Mouse (Mus musculus) spleen, postnatal 14 days (tissue): ENCODE data around the gene Rangap1.
"Not testable (repeated sequence)": the region's sequence is repeated elsewhere in the genome, so short reads cannot be mapped to it uniquely, and the experiment has no call there.

Source experiments
- DNase-seq, 2 experiments: peaks; one replicate each; pipeline ENCODE4 v3.0.0; 2021 to 2022; ENCODE audit warnings: low spot score in 2 of 2

Rangap1 gene

DNA sequence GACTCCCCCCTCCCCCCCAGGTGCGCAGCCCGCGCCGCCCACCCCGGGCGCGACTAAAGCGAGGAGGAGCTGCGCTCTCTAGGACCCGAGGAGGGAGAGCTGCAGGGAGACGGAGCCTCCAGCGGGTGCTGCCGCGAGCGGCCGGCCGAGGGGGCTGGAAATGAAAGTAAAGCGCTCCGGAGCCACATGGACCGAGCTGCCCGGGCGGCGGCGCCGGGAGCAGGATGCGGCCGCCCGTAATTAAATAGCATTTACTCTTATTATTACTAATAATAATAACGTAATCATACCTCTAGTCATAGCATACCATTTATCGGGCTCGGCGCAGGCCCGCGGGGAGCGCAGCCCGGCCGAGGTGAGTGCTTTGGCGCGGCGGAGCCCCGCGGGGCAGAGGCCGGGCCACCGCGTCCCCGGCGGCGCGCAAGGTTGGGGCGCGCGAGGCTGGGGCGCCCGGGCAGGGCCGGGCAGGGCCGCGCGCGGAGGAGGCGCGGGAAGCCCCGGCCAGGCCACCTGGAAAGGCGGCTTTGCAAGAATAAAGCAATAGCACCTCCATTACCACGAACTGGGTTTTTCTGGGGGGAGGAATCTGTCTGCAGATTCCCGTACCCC, at the start of gene Rangap1, which contains the start of gene Zc3h7b:
Rangap1 (minus strand) TSS at position 539 of the 609 bp plus-strand sequence.
Zc3h7b (plus strand) TSS at position 66 of the 609 bp plus-strand sequence.
- DNase-seq, result peak; percentile 42 to 63

DNA sequence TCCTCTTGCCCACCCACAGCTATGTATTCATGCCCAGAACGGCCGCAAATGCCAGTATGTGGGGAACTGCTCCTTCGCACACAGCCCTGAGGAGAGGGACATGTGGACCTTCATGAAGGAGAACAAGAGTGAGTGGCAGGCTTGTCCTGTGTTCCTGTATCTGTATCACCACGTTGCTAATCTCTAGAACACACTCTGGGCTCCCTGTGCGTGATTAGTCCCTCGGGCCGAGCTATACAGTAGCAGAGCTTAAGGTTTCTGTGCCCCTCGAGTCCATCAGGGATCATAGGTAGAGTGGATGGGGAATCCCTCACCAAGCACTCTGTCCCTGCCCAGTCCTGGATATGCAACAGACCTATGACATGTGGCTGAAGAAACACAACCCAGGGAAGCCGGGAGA, 47.1 kb upstream of the Rangap1 start:
- DNase-seq, result no peak

DNA sequence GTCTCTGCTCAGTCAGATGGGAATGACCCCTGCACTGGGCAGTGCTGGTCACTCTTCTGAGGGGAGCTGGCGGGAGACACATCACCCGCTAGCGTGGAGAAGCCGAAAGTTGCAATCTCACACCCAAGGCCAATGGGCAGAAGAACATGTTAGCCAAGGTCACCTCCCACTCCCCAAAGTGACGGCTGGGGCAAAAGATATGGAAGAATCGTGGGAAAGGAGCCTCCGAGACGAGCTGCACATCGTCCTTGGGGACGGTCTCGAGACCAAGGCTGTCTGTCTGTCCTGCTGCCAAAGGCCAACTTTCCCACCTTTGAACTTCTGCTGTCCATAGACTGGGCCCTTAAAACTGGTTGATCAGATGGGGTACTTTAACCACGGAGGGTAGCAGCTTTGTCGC, 42.2 kb upstream of the Rangap1 start:
- DNase-seq, result no peak

DNA sequence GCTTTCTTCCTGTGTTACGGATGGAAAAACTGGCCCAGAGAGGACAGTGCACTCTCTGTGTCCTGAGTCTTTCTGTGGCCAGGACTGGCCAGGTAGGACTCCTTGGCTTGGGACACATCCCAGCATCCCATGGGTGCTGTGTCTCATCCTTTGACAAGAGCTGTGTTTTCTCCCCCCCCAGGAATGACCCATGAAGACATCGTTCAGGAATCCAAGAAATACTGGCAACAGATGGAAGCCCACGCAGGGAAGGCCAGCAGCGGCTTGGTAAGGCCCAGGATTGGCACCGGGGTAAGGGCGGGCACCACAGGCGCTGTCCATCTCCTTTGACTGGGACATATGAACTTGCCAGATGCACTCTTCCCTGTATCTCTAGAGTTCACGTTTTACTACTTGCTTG, 40.4 kb upstream of the Rangap1 start:
- no peak for DNase-seq

DNA sequence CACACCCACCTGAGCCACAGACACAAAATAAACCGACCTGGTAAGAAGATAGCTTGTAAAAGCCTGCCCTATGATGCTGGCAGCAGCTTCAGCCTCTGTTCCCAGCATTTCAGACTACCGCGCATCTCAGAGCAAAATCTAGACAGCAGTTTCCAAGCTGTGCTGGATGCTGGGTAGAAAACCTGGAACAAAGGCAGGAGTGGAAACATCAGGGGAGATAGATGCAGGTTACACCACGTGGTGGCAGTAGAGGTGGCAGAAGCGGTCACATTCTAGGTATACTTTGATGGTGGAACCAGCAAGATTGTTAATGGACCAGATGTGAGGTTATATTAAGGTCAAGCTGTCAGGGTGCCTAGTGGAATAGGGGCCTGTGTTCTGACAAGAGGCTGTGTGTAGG, 39.4 kb upstream of the Rangap1 start:
- DNase-seq, result no peak

DNA sequence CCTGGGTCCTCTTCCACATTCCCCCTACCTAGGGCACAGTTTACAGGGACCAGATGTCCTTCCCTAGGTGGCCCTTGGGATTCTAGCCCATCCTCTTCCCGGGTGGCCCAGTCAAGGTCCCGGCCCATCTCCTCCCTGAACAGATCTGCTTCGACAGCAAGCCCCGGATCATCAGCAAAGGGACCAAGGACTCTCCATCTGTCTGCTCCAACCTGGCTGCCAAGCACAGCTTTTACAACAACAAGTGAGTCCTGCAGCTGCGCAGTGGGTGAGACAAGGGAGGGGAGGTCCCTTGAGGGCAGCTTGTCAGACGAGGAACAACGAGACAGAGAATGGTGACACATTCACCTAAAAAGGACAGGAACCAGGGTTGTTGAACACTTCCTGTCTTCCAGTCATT, 36.5 kb upstream of the Rangap1 start:
- peak in 1 of 2 experiments; percentile 46 for DNase-seq

DNA sequence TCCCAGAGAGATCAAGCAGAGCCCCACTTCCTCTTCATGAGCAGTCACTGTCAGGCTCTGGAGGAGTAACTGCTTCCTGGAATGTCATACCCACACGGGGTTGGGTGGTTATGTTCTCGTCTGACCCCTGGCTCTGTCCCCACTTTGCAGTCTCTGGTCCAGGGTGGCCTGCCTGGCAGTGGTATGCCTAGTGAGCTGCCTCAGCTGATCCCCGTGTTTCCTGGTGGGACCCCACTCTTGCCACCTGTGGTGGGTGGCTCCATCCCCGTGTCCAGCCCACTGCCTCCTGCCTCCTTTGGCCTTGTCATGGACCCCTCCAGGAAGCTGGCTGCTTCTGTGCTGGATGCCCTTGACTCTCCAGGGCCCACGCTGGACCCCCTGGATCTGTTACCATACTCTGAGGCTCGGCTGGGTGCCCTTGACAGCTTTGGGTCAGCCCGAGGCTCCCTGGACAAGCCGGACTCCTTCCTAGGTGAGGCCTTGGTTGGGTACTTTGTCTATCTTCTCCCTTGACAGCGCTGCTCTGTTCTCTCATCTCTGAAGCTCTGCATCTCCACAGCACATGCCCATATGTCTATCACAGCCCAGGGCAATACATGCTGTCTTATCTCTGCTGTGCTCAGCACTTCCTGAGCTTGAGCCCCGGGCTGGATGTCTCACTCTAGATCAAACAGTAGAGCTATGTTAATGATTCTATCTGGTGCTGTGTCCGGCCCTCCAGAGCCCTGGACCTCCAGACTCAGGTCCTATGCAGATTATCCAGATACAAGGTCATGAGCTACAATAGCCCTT, 31.5 kb upstream of the Rangap1 start:
- no peak for DNase-seq

DNA sequence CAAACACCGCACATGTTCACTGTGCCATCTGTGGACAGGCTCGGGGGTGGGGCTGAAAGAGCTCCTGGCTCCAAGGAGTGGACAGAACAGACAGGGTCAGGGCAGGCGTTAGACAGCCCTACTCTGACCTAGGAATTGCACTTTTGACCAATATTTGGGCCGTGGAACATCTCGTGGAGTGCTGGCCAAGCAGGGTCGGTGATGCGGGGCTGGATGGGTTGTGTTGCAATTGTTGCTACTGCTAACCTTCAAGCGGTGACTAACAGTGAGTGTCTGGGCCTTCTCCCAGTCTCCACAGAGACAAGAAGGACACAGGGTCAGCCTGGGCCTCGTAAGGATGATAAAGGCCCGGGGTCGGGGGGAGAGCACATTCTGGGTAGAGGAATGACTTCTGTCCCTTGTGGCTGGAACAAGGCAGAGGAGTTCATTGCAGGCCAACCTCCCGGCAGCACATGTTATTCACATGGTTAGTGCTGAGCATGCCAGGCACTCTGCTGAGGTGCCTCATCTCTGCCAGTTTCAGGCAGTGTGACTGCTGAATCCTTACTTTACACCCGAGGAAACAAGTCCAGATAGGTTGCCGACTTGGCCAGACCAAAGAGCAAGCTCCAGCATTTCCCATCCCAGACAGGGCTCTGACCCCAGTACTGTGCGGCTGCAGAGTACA, 29.3 kb upstream of the Rangap1 start:
- DNase-seq, result no peak

DNA sequence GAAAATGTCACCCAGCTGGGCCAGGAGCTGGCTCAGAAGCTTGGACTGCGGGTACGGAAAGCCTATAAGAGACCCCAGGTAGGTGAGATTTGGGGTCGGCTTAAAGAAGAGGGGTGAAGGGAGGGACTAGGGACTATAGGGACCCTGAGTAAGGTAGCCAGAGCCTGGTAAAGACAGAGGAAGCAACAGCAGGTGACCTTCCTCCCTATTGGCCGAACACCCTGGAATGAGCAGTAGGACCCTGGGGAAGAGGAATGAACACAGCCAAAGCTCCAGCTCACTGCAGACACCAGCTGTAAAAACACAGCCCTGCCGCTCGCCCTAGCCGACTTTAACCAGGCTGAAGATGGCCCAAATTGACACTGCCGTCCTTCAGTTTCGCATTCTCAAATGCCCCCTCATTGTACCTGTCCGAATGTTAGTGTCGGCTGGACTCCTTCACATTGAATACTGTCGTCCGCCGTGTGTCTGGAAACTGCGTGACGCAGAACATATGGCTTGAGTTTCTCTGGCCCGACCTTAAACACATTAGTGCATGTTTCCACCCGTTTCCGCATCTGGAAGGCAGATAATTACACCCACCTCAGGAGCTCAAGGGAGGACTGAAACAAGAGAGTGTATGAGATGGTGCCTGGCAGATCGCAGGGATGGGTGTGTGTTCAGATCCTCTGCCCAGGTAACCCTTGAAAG, 27.2 kb upstream of the Rangap1 start:
- no peak for DNase-seq

DNA sequence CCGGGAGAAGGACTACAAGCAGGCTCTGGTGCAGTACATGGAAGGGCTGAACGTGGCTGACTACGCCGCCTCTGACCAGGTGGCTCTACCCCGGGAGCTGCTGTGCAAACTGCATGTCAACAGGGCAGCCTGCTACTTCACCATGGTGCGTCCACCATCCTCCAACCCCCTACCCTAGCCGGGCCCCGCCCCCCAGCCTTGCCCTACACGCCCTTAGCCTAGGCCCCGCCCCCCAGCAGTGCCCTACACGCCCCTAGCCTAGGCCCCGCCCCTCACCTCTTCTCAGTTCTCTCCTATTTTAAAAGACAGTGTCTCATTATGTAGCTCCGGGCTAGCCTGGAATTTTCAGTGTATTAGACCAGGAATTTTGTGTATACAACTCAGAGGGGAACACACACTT, 23.7 kb upstream of the Rangap1 start:
- no peak for DNase-seq

DNA sequence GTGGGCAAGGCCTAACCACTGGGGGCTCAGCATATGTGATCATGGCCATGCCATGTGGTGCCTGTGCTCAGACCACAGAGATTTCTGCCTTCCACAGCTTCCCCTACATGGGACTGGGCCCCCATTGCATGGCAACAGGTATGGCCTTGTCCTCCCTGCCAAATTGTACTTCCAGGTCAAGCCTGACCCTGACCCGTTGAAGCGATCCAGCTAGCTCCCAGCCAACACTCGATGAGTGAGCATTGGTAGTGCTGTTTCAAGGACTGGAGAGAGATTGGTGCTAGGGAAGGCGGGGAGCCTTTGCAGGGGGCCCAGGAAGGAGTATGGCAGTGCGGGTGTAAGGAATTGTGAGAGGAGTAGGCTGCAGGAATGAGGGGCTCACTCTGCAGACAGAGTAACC, 21.1 kb upstream of the Rangap1 start:
- DNase-seq, result no peak

DNA sequence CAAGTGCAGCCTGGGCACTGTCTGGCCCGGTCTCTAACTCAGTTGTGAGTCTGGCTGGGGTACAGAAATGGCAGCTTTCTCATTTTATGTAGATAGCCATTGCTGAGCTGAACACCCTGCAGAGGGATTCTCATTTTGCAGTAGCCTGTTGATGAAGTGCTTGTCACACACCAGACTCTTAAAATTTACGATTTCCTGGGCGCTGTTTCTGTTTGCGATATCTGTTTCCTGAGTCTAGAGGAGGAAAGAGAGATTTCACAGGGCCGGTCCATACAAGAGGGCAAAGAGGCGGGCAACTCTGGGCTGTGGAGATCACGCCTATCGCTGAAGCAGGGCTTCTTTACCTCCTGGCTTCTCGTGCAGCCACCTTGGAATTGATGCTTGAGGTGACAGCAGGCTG, 20.3 kb upstream of the Rangap1 start:
- DNase-seq, result no peak

DNA sequence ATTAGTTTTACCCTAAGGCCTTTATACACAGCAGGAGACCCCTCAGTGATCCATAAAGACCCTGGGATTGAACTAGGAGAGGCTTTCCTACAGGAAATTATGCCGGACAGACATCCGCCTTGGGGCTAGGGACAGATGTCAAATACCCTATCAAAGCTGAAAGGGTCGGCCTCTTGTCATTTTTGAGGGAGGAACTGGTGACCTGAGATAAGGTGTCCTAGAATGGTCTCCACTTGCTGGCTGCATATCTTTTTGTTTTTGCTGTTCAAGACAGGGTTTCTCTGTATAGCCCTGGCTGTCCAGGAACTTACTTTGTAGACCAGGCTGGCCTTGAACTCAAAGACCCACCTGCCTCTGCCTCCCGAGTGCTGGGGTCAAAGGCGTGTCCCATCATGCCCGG, 19.2 kb upstream of the Rangap1 start:
- DNase-seq, result no peak

DNA sequence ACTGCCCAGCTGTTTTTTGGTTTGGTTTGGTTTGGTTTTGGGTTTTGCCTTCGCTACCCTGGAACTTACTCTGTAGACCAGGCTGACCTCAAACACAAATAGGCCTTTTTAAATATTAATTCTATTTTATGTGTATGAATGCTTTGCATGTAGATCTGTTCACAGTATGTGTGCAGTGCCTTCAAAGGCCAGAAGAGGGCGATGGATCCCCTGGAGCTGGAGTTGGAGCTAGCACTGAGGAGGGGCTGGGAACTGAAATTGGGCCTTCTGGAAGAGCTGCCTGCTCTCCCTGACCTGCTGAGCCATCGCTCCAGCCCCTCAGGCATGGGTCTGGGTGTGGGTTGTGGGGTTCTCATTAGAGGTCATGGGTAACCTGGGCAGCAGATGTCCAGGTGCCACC, 16.6 kb upstream of the Rangap1 start:
- no peak for DNase-seq

DNA sequence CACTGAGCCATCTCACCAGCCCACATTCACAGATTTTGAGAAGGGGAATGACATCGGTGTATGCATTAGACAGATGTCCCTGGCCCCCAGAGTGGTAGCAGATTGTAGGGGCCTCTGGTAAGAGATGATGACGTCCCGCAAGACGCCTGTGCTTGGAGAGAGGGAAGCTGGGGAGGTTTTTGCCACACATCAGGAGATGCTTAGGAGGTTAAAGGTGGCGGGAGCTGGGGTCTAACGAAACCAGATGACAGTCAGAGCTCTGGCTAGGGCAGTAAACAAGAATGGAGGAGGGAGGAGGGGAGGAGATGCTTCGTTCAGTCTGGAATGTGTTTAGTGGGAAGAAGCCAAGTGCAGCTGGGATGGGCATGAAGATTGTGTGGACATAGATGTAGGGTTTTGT, 16.1 kb upstream of the Rangap1 start:
- DNase-seq, result no peak

DNA sequence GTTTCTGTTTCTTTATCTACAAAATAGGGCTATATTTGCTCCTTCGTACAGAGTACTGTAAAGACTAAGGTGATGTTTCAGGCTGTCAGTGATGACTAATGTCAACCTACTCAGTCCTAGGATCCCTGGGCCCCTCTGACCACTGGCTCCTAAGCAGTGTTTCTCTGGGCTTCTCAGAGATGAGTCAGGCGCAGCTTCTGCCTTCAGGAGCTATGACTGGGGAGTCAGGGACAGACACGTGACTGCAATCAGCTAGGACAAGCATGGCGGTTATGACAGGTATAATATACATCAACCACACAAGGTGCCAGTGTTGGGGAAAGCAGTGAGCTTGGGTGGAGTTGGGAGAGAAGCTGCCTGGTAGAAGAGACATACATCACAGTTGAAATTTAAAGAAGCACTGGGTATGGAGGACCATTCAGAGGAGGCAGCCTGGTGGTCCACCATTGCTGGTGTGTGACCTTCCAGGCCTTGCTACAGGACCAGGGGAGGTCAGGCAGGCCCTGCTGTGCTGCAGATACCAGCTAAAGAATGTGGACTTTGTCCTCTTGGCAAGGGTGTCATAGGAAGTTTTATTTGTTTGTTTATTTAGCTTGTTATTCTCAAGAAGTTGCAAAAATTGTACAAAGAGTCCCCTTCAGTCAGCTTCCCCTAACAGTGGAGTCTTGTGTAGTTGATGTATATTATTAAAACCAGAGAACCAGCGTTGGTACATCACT, 15.2 kb upstream of the Rangap1 start:
- DNase-seq, result no peak

DNA sequence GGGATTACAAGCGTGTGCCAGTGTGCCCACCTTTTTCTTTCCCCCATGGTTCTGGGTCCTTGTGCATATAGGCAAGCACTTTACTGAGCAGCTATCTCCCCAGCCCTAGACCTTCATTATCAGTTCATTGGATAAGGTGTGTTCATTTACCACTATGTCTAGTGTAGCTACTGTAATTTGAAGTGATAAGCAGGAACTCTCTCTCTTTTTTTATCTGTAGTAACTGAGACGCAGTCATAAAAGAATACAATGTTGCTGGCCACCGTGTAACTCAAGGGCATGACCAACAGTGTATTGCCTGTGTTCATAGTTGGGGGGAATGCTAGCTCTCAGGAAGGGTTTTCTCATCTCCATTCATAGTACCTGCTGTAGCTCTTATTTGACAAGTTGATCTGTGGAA, 14.2 kb upstream of the Rangap1 start:
- no peak for DNase-seq

DNA sequence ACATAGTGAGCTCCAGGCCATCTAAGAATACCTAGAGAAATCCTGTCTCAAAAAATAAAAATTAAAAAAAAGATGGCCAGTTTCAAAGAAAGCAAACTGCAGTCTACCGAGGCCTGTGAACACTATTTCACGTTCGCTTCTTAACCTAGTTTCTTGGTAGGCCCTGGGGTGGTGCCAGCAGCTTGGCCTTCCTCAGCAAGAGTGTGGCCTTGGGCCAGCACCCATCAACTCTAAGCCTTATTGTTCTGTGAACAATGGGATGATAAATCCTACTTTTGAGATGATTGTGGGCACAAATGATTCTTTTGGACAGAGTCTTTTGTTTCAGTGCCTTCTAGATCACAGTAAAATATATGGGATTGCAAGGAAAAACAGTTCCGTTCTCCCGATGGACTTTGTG, 13.4 kb upstream of the Rangap1 start:
- DNase-seq, result no peak

DNA sequence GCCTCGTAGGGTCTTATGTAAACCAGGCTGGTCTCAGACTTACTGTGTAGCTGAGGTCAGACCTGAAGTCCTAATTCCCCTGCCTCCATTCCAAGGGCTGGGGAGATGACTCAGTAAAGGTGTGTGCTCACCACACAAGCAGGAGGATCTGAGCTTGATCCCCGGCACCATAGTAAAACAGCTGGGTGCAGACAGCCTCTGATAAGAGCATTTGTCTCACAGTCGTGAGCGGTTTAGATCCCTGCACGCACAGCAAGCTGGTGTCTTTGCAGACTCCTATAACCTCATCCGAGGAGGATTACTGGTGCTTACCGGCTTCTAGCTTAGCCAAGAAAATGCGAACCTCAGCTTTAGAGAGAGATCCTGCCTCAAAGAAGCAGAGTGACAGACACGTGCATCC, 8.3 kb upstream of the Rangap1 start:
- DNase-seq, result no peak

DNA sequence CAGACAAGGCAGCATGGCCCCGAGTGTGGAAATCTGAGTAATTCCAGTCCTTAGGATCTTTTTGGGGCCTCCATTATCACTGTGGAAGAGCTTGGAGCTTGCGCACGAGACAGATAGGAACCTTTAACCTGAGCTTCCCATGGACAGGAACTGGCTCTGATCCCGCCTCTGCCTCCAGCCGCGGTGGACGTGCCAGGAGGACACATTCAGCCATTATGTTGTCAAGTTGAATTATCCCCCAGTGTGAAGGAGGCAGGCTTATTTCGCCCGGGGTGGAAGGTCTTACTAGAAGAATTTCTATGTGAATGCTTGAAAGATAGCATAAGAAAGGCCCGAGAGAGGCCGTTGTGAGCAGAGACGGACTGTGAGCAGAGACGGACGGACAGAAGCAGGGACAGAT, 4.4 kb upstream of the Rangap1 start:
- DNase-seq, result no peak

DNA sequence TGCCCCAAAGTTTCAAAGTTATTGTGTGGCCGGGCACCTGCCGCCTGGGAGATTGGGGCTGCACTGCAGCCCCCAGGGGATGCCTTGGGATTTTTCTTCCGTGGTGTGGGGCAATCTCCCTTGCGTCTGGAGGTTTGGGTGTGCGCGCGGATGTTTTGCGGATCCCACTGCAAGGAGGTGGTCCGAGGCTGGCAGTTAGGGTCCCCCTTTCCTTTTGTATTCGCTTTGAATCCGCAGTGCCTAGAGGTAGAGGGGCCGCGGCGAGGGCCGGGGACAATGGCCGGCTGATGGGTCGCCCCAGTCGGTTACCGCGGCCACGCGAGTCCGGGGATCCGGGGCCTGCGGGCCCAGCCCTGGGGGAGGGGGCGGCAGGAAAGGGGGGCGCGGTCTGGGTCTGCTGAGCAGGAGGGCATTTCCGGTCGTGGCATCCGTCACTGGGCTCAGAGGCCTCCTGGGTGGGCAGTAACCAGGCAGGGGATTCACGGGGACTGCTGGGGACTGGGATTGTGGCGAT, 328 bp upstream of the Rangap1 start:
- DNase-seq, result peak; percentile 23 to 56

DNA sequence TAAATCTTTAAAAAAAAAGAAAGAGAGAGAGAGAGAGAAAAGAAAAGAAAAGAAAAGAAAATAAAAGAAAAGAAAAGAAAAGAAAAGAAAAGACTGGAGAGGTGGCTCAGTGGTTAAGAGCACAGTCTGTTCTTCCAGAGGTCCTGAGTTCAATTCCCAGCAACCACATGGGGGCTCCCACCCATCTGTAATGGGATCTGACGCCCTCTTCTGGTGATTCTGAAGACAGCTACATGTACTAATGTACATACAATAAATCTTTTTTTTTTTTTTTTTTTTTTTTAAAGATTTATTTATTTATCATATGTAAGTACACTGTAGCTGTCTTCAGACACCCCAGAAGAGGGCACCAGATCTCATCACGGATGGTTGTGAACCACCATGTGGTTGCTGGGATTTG, 3.0 kb downstream of the Rangap1 start:
- not testable (repeated sequence) for DNase-seq
